Mouse (Mus musculus): Measurements from ENCODE around the gene Tiam1. TPM values are rescaled to one million over a fixed set of nuclear protein-coding genes. Genes with fewer than 3 reads are reported as not detected.
A peak's percentile ranks its signal among the peaks of the same experiment; 100 is the strongest.

Tiam1 gene
- polyA plus RNA-seq, 1 experiment from 2014 or later: 16.4 TPM

DNA sequence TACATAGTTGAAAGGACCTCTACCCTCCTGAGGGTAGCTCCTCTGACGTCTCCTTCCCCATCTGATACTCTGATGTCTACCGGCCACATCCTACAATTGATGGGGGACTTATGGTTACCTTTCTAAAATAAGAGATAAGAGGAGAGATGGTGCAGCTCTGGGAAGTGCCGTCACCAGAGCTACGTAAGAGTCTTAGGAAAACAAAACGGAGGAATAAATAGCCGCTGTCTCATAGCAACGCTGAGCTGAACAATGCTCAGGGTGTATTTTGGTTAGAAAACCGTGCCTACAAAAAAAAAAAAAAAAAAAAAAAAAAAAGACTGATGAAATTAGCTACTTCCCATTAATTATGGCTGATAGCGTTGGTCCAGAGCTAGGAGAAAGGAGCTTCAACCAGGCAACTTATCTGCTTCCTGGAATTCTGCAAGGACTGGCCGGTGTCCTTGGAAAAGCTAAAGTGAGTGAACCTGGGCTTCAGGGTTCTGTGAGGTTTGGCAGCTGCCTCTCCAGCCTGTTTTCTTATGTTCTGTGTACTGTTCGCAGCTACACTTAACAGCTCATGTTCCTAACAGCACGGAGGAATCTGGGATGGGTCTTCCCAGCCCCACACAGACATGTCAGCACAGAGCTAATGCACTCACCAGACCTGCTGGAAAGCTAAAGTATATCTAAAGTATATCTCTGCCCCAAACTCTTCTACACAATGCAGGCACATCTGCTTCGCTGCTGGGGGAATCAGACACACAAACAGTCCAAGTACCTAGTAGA lies 26.5 kb upstream of the Tiam1 start:
- H3K27me3 ChIP-seq (ENCODE audit: insufficient read depth, poor library complexity, severe bottlenecking): no peaks in the 10 kb centered on the region
- H3K9me3 ChIP-seq: no peaks in the 10 kb centered on the region
- DNase-seq (ENCODE audit: low spot score): no peak
- H3K4me3 ChIP-seq: no peak overlapping the region
- H3K36me3 ChIP-seq: no peaks in the 10 kb centered on the region
- 39% methylated on average over 13 of the region's 13 CpGs for whole genome bisulfite sequencing
- H3K4me1 ChIP-seq: peaks cover 5% of the 10 kb centered on the region; the same call in 1 of the 2 replicates
- H3K27ac ChIP-seq: no peak overlapping the region

DNA sequence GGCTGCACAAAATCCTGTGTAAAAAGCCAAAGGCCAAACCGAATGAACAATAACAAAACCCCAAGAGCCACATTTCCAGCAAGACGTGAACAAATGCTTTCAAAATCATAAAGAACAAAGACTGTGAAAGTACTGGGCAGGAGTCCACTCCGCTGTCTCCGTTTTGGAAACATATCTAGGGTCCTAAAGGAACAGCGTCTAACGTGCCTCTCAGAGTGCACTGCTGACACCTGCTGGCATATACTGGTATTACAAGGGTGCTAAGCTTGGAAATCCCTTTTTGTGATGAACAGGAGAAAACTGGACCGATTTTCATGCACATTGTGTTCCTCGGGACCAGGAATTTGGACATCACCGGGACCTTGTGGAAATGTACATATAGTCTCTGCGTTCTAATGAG lies 24.1 kb upstream of the Tiam1 start:
- peaks cover 5% of the 10 kb centered on the region; the same call in 1 of the 2 replicates for H3K4me1 ChIP-seq
- peak; percentile 87 for DNase-seq (ENCODE audit: low spot score)
- H3K27me3 ChIP-seq (ENCODE audit: insufficient read depth, poor library complexity, severe bottlenecking): peaks cover 10% of the 10 kb centered on the region; the same call in 1 of the 2 replicates
- no peaks in the 10 kb centered on the region for H3K36me3 ChIP-seq
- 34% methylated on average over 10 of the region's 10 CpGs for WGBS
- no peak overlapping the region for H3K4me3 ChIP-seq
- no peak overlapping the region for H3K27ac ChIP-seq
- H3K9me3 ChIP-seq: no peaks in the 10 kb centered on the region

DNA sequence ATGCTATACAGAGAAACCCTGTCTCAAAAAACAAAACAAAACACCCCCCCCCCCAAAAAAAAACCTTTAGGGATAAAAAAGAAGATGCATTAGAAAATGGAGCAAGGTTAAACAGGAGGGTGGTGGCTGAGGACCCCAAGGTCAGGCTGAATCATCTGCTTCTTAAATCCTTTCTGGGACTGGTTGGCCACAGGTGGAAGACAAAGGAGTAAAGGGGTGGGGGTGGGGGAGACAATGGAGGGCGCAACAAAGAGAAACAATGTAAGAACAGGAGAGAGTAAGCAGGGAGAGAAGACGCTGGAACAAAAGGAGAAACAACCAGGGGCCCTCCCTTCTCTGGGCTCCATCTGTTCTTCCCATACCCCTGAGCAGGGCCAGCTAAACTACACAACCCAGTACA lies 21.9 kb upstream of the Tiam1 start:
- no peak overlapping the region for H3K27ac ChIP-seq
- H3K4me1 ChIP-seq: peaks cover 5% of the 10 kb centered on the region; the same call in 1 of the 2 replicates
- H3K27me3 ChIP-seq (ENCODE audit: insufficient read depth, poor library complexity, severe bottlenecking): peaks cover 10% of the 10 kb centered on the region; the same call in 1 of the 2 replicates
- H3K4me3 ChIP-seq: no peak overlapping the region
- DNase-seq (ENCODE audit: low spot score): no peak
- 53% methylated on average over 2 of the region's 2 CpGs for WGBS
- no peaks in the 10 kb centered on the region for H3K36me3 ChIP-seq
- H3K9me3 ChIP-seq: no peaks in the 10 kb centered on the region

DNA sequence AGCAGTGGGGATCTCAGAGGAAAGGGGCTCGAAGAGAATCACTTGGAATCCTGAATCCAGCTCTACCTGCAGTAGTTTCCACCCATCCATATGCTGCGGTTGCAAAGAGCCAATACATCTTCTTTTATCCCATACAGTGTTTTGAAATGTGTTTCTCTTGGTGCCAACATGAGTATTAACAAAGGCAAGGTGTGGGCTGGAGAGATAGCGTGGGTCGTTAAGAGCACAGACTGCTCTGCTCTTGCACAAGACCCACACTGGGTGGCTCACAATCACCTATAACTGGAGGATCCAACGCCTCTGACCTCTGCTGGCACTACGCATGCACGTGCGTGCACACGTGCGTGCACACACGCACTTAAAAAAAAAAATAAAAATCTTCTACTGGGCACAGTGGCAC lies 21.4 kb upstream of the Tiam1 start:
- 87% methylated on average over 11 of the region's 11 CpGs for WGBS
- DNase-seq (ENCODE audit: low spot score): no peak

DNA sequence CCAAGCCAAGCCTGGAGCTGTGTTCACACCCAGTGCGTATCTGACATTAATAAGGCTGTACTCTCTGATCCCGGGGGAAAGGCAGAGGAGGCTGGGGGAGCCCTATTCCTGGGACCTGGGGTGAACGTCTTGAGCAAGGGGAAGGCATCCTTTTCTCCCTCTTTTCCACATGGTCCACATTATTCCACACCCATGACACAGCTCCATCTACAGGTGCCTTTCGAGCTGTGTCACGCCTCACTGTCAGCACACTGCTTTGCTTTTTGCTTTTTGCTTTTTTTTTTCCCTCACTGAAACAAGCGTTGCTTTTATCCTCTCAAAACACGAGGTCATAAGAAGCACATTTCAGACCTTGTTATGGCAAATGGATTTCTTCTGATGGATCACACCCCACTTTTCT lies 11.5 kb upstream of the Tiam1 start:
- no peak for DNase-seq (ENCODE audit: low spot score)
- Histone ChIP-seq H3K27ac (no peak overlapping the region), H3K9me3 (no peaks in the 10 kb centered on the region), H3K27me3 (ENCODE audit: insufficient read depth, poor library complexity, severe bottlenecking) (no peaks in the 10 kb centered on the region), H3K4me3 (no peak overlapping the region), H3K4me1 (peaks cover 6% of the 10 kb centered on the region), H3K36me3 (no peaks in the 10 kb centered on the region)
- WGBS: 56% methylated on average over 7 of the region's 7 CpGs

More for the DNA sequence above, 21.4 kb upstream of the Tiam1 start:
- H3K4me3 ChIP-seq: no peak overlapping the region
- no peaks in the 10 kb centered on the region for H3K36me3 ChIP-seq
- H3K4me1 ChIP-seq: 0 out of 2 replicates have a peak, but pooled peaks cover 3% of the 10 kb centered on the region
- no peak overlapping the region for H3K27ac ChIP-seq
- H3K27me3 ChIP-seq (ENCODE audit: insufficient read depth, poor library complexity, severe bottlenecking): peaks cover 10% of the 10 kb centered on the region; the same call in 1 of the 2 replicates
- no peaks in the 10 kb centered on the region for H3K9me3 ChIP-seq

DNA sequence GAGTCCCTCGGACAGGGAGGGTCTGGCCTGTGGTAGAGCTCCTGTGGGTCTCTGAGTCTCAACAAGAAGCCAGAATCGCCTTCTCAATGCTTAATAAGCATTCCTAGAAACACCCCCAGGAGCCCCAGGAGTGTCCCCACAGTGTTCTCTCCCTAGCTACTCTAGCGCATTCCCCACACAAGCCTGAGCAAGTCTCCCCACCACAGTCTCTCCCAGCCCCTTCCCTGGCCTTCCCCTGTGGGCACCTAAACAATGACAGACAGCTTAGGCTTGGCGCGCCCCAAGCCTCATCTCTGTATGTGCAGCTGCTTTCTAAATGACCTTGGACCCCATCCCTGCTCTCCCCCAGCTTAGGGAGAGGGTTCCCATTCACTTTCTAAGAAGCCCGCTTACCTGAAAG lies 7.3 kb upstream of the Tiam1 start:
- Histone ChIP-seq H3K27ac (no peak overlapping the region), H3K4me3 (no peak overlapping the region), H3K27me3 (ENCODE audit: insufficient read depth, poor library complexity, severe bottlenecking) (no peaks in the 10 kb centered on the region), H3K9me3 (no peaks in the 10 kb centered on the region), H3K4me1 (peaks cover 15% of the 10 kb centered on the region), H3K36me3 (no peaks in the 10 kb centered on the region)
- DNase-seq (ENCODE audit: low spot score): no peak
- WGBS: 81% methylated on average over 6 of the region's 6 CpGs

DNA sequence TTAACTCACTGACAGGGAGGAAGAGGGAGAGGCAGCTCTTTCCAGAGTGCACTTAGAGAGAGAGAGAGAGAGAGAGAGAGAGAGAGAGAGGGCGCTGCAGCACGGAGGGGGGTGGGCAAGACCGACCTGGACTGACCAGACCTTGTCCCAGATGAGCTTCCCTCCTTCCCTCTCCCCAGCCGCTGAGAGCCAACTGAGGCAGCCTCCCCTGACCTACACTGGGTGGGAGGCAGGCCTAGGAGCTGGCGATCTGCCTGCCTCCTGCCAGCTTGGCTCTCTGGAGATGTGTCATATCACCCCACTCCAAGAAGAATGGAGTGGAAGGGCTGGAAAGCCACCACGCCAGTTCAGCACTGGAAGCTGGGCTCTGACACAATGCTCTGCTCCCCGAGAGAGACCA lies 6.6 kb upstream of the Tiam1 start:
- peaks cover 15% of the 10 kb centered on the region for H3K4me1 ChIP-seq
- no peak for DNase-seq (ENCODE audit: low spot score)
- no peaks in the 10 kb centered on the region for H3K9me3 ChIP-seq
- H3K27me3 ChIP-seq (ENCODE audit: insufficient read depth, poor library complexity, severe bottlenecking): no peaks in the 10 kb centered on the region
- no peak overlapping the region for H3K4me3 ChIP-seq
- peak overlapping the region; percentile 81; the same call in 1 of the 2 replicates for H3K27ac ChIP-seq
- WGBS: 41% methylated on average over 6 of the region's 7 CpGs
- no peaks in the 10 kb centered on the region for H3K36me3 ChIP-seq

DNA sequence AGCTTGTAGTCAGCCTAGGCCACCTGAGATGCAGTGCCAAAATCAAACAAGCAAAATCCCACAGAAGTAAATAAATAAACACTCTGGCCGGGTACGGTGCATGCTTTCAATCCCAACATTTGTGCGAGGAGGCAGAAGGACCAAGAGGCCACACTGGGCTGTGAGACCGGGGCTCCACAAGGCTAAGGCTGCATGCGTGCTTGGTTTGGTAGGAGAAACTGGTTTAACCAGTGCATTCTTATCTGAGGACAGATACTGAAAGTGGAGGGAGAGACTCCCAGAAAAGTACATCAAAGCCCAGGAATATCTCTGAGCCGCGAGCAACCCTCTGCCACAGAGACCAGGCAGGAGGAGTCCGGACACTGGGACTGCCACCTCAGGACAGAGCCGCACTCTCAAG lies 5.8 kb upstream of the Tiam1 start:
- H3K9me3 ChIP-seq: no peaks in the 10 kb centered on the region
- no peak overlapping the region for H3K4me3 ChIP-seq
- no peaks in the 10 kb centered on the region for H3K27me3 ChIP-seq (ENCODE audit: insufficient read depth, poor library complexity, severe bottlenecking)
- no peaks in the 10 kb centered on the region for H3K36me3 ChIP-seq
- WGBS: 42% methylated on average over 9 of the region's 9 CpGs
- peaks cover 23% of the 10 kb centered on the region for H3K4me1 ChIP-seq
- H3K27ac ChIP-seq: peak overlapping the region; percentile 81
- DNase-seq (ENCODE audit: low spot score): no peak

DNA sequence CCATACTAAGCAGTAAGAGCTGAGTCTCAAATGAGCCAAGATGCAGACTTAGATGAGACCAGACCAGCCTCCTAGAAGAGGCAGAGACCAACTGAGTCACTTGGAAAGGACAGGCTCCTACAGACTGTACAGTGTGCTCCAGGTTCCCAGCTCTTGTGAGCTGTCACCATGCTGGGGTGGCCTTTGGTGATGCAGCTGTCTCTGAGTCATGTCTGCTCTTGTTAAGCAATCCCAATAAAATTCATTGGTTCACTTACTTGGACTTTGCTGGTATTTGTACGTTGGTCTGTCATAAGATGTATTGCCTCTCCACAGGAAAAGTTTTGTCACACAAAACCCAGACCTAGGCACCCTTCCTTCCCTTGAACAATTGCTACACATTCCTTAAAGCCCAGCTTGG lies 1.7 kb upstream of the Tiam1 start:
- DNase-seq (ENCODE audit: low spot score): no peak
- 82% methylated on average over 1 of the region's 1 CpGs for WGBS
- Histone ChIP-seq H3K9me3 (no peaks in the 10 kb centered on the region), H3K4me1 (peaks cover 36% of the 10 kb centered on the region), H3K4me3 (0 out of 2 replicates have a peak overlapping the region, but pooled peaks have one; percentile 67), H3K27ac (peak overlapping the region; percentile 95; the same call in 1 of the 2 replicates), H3K36me3 (no peaks in the 10 kb centered on the region), H3K27me3 (ENCODE audit: insufficient read depth, poor library complexity, severe bottlenecking) (no peaks in the 10 kb centered on the region)

DNA sequence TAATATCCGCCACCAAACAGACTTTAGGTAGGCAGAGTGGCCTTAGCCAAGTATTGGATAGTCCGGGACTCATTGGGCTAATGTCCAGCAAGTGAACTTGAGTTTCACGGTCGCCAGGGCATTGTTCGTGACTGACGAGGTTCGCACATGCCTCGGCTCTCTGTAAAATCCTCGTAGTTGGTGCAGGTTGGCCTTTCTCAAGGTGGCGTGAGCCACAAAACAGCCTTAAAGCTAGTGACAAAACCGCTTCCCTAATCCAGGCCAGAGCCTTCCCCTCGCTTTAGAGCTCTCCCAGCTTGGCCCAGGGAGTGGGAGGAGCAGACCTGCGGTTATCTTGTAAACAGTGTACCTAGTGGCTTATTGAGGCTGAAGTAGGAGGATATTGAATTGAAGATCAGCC lies 972 bp upstream of the Tiam1 start:
- DNase-seq (ENCODE audit: low spot score): no peak
- H3K4me1 ChIP-seq: peaks cover 37% of the 10 kb centered on the region
- no peaks in the 10 kb centered on the region for H3K9me3 ChIP-seq
- peak overlapping the region; percentile 67 for H3K4me3 ChIP-seq
- WGBS: 12% methylated on average over 13 of the region's 13 CpGs
- peak overlapping the region; percentile 95 for H3K27ac ChIP-seq
- no peaks in the 10 kb centered on the region for H3K27me3 ChIP-seq (ENCODE audit: insufficient read depth, poor library complexity, severe bottlenecking)
- no peaks in the 10 kb centered on the region for H3K36me3 ChIP-seq

DNA sequence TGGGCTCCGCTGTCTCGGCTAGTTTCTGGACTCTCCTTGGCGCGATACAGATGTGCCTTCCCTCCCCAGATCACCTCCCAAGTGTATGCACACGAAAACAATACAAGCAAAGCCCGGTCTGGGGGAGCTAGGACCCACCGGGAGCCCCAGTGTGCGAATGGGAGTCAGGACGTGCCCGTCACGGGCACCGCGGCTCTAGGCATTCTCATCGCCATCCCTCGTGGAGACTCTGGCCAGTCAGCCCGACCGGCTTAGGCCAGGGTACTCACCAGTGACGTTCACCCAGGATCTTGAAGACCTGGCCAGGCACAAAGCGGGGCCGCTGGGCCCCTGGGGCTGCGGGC lies 181 bp downstream of the Tiam1 start:
- Histone ChIP-seq H3K27me3 (ENCODE audit: insufficient read depth, poor library complexity, severe bottlenecking) (no peaks in the 10 kb centered on the region), H3K27ac (peak overlapping the region; percentile 95), H3K4me1 (peaks cover 37% of the 10 kb centered on the region), H3K9me3 (no peaks in the 10 kb centered on the region), H3K4me3 (peak overlapping the region; percentile 67), H3K36me3 (no peaks in the 10 kb centered on the region)
- DNase-seq (ENCODE audit: low spot score): no peak
- under 1% methylated on average over 21 of the region's 21 CpGs for WGBS

DNA sequence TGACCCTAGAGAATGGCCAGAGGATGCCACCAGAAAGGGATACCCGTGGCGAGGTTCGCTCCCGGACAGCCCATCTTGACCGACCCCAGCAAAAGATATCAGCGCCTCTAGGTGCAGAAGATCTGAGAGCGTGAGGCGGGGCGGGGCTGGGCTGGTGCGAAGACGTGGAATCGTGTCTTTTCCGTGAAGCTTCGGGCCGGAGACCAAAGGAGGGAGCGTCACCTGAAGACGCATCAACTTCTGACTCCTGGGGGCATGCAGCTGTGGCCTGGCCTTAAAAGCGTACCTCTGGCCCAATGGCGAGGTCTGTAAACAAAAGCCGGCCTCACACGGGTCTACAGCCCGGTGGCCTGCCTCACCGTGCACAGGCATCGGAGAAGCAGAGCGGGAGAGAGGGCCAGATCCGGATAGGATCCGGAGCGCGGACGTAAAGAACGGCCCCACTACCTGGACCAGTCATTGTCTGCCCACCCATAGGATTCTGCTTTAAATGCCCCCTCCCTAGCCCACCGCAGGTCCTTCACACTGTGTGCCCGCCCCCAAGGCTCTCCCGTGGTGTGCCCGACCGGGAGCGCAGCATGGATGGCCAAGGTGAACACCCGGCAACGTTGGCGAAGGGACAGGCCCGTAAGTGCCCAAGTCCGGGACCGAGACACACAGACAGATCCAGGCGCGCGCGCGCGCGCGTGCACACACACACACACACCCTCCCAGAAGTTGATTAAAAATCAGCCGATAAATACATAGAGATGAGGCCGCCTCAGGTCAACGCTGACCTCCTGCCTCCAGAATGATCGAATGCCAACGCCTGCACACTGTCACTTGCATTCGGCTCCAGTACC lies 774 bp downstream of the Tiam1 start:
- Histone ChIP-seq H3K27ac (peak overlapping the region; percentile 95), H3K36me3 (peaks cover 6% of the 10 kb centered on the region), H3K9me3 (no peaks in the 10 kb centered on the region), H3K4me1 (peaks cover 43% of the 10 kb centered on the region), H3K27me3 (ENCODE audit: insufficient read depth, poor library complexity, severe bottlenecking) (no peaks in the 10 kb centered on the region), H3K4me3 (peak overlapping the region; percentile 67)
- DNase-seq (ENCODE audit: low spot score): peak; percentile 81
- 0% methylated on average over 57 of the region's 57 CpGs for WGBS

DNA sequence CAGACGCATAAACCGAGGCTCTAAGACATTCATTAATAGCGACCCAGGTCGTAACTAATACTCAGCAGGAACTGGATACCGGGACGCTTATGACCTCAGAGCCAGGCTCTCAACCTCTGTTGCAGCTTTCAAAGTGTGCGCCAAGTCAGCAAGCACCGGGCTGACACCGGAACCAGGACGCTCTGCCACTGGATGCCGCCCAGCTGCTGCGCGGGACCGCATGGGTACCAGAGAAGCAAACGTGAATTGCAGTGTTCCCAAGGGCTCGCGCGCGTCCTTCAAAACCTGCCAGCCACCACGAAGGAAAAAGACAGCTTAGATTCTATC lies 1.4 kb downstream of the Tiam1 start:
- Histone ChIP-seq H3K27ac (peak overlapping the region; percentile 95), H3K4me1 (peaks cover 48% of the 10 kb centered on the region), H3K4me3 (peak overlapping the region; percentile 67), H3K9me3 (no peaks in the 10 kb centered on the region), H3K36me3 (peaks cover 12% of the 10 kb centered on the region), H3K27me3 (ENCODE audit: insufficient read depth, poor library complexity, severe bottlenecking) (no peaks in the 10 kb centered on the region)
- 2% methylated on average over 20 of the region's 20 CpGs for WGBS
- no peak for DNase-seq (ENCODE audit: low spot score)

Measured in heart, embryonic 10.5 days (tissue).